Mouse (Mus musculus) MEL (cell line): ENCODE measurements at regions not wholly inside any gene's neighbourhood (a gene's known extent, or its start where the extent isn't known, plus 50 kb on each side); places are given as distances from the start of the nearest gene placed in this dataset.

Source experiments
- DNase-seq: peaks from one replicate; pipeline ENCODE4 v3.0.0; 2011; ENCODE audit warnings: low read depth, low spot score
- H3K27ac ChIP-seq: 2 replicates; pipeline ENCODE4 v1.5.1; 2012; ENCODE audit warnings: low read depth, mild to moderate bottlenecking, control low read depth, low read length, moderate library complexity; ENCODE audit not compliant: control insufficient read depth
- H3K27me3 ChIP-seq, 2 experiments: fragments of 150-350 bp in 1 of 2; sonication (generic) in 1 of 2; 2 replicates each; pipeline ENCODE4 v1.6.1; 2012; ENCODE audit warnings: low read length in 2 of 2, mild to moderate bottlenecking in 2 of 2, improper control_type of control experiment in 1 of 2, moderate library complexity in 1 of 2; ENCODE audit not compliant: insufficient read depth in 2 of 2, control insufficient read depth in 1 of 2
- H3K36me3 ChIP-seq, 2 experiments: 2 replicates each; pipeline ENCODE4 v1.6.1; 2012 to 2014; ENCODE audit warnings: low read length in 2 of 2, improper control_type of control experiment in 1 of 2, inconsistent platforms in 1 of 2, mild to moderate bottlenecking in 1 of 2; ENCODE audit not compliant: insufficient read depth in 2 of 2, control insufficient read depth in 1 of 2
- H3K4me1 ChIP-seq, 2 experiments: fragments of 150-350 bp in 1 of 2; sonication (generic) in 1 of 2; 2 replicates each; pipeline ENCODE4 v1.6.1; 2012; ENCODE audit warnings: low read length in 2 of 2, improper control_type of control experiment in 1 of 2, mild to moderate bottlenecking in 1 of 2; ENCODE audit not compliant: insufficient read depth in 2 of 2, control insufficient read depth in 1 of 2
- H3K4me3 ChIP-seq, 2 experiments: fragments of 150-350 bp in 1 of 2; sonication (generic) in 1 of 2; 2 replicates each; pipeline ENCODE4 v1.5.1; 2012; ENCODE audit warnings: low read depth in 2 of 2, low read length in 2 of 2, mild to moderate bottlenecking in 2 of 2, moderate library complexity in 2 of 2, control low read depth in 1 of 2, improper control_type of control experiment in 1 of 2; ENCODE audit not compliant: control insufficient read depth in 1 of 2, insufficient read depth in 1 of 2
- H3K79me2 ChIP-seq: 2 replicates; pipeline ENCODE4 v1.6.1; 2012; ENCODE audit warnings: mild to moderate bottlenecking, low read length, moderate library complexity; ENCODE audit not compliant: control insufficient read depth, poor library complexity, insufficient read depth
- H3K9ac ChIP-seq: 2 replicates; pipeline ENCODE4 v1.6.1; 2012; ENCODE audit warnings: low read depth, mild to moderate bottlenecking, control low read depth, low read length, moderate library complexity; ENCODE audit not compliant: control insufficient read depth, poor library complexity, severe bottlenecking
- H3K9me3 ChIP-seq: fragments of 150-350 bp; sonication (generic); replicated peaks from 2 replicates; pipeline ENCODE4 v1.6.1; 2012; ENCODE audit warnings: mild to moderate bottlenecking, low read length, improper control_type of control experiment, moderate library complexity; ENCODE audit not compliant: insufficient read depth
- CHD1 ChIP-seq: IDR thresholded peaks from 2 replicates; pipeline ENCODE4 v1.6.1; 2012; ENCODE audit warnings: low read depth, mild to moderate bottlenecking, inconsistent platforms, low read length, improper control_type of control experiment
- CHD2 ChIP-seq: IDR thresholded peaks from 2 replicates; pipeline ENCODE4 v1.6.1; 2011; ENCODE audit warnings: low read length, improper control_type of control experiment
- CTCF ChIP-seq, 3 experiments: IDR thresholded peaks in 2 of 3; conservative IDR thresholded peaks in 1 of 3; 2 replicates each; pipeline ENCODE4 v1.5.1; 2011 to 2012; ENCODE audit warnings: low read length in 3 of 3, low read depth in 2 of 3, mild to moderate bottlenecking in 2 of 3, improper control_type of control experiment in 1 of 3, inconsistent platforms in 1 of 3, mixed read lengths in 1 of 3, moderate library complexity in 1 of 3; ENCODE audit not compliant: control insufficient read depth in 1 of 3, insufficient read depth in 1 of 3, poor library complexity in 1 of 3, severe bottlenecking in 1 of 3
- E2F4 ChIP-seq: IDR thresholded peaks from 2 replicates; pipeline ENCODE4 v1.6.1; 2011; ENCODE audit warnings: low read depth, low read length, improper control_type of control experiment, borderline replicate concordance
- ELF1 ChIP-seq: IDR thresholded peaks from 2 replicates; pipeline ENCODE4 v1.6.1; 2014; ENCODE audit warnings: low read depth, mild to moderate bottlenecking, inconsistent platforms, low read length, improper control_type of control experiment, moderate library complexity
- ETS1 ChIP-seq: IDR thresholded peaks from 2 replicates; pipeline ENCODE4 v1.6.1; 2012; ENCODE audit warnings: low read depth, mild to moderate bottlenecking, inconsistent platforms, low read length, improper control_type of control experiment, moderate library complexity
- JUND ChIP-seq: IDR thresholded peaks from 2 replicates; pipeline ENCODE4 v1.6.1; 2011; ENCODE audit warnings: low read depth, mild to moderate bottlenecking, improper control_type of control experiment, low read length
- KAT2A ChIP-seq: conservative IDR thresholded peaks from 2 replicates; pipeline ENCODE4 v1.6.1; 2012; ENCODE audit warnings: low read depth, low read length, improper control_type of control experiment, inconsistent platforms
- MAFK ChIP-seq: IDR thresholded peaks from 2 replicates; pipeline ENCODE4 v1.6.1; 2011; ENCODE audit warnings: low read depth, mild to moderate bottlenecking, low read length, improper control_type of control experiment, borderline replicate concordance
- MEF2A ChIP-seq: IDR thresholded peaks from 2 replicates; pipeline ENCODE4 v1.6.1; 2014; ENCODE audit warnings: low read depth, mild to moderate bottlenecking, inconsistent platforms, low read length, improper control_type of control experiment; ENCODE audit not compliant: poor library complexity, insufficient replicate concordance, severe bottlenecking; ENCODE audit errors: extremely low read depth
- MXI1 ChIP-seq: IDR thresholded peaks from 2 replicates; pipeline ENCODE4 v1.6.1; 2011; ENCODE audit warnings: mild to moderate bottlenecking, low read depth, low read length, improper control_type of control experiment
- MYB ChIP-seq: IDR thresholded peaks from 2 replicates; pipeline ENCODE4 v1.6.1; 2011; ENCODE audit warnings: mild to moderate bottlenecking, low read depth, low read length, improper control_type of control experiment
- MYC ChIP-seq: IDR thresholded peaks from 2 replicates; pipeline ENCODE4 v1.6.1; 2011; ENCODE audit warnings: low read depth, mild to moderate bottlenecking, low read length, improper control_type of control experiment, moderate library complexity
- NELFE ChIP-seq: IDR thresholded peaks from 2 replicates; pipeline ENCODE4 v1.6.1; 2011; ENCODE audit warnings: low read depth, low read length, improper control_type of control experiment
- RCOR1 ChIP-seq: IDR thresholded peaks from 2 replicates; pipeline ENCODE4 v1.6.1; 2012; ENCODE audit warnings: low read depth, mild to moderate bottlenecking, inconsistent platforms, low read length, improper control_type of control experiment
- SMC3 ChIP-seq: IDR thresholded peaks from 2 replicates; pipeline ENCODE4 v1.6.1; 2011; ENCODE audit warnings: low read depth, low read length, improper control_type of control experiment
- TAL1 ChIP-seq: IDR thresholded peaks from 2 replicates; pipeline ENCODE4 v1.6.1; 2012; ENCODE audit warnings: mild to moderate bottlenecking, inconsistent platforms, low read length, moderate library complexity, mixed read lengths
- TBP ChIP-seq: IDR thresholded peaks from 2 replicates; pipeline ENCODE4 v1.8.0; 2011; ENCODE audit warnings: low read depth, low read length, improper control_type of control experiment
- UBTF ChIP-seq: IDR thresholded peaks from 2 replicates; pipeline ENCODE4 v1.6.1; 2012; ENCODE audit warnings: low read depth, mild to moderate bottlenecking, inconsistent platforms, low read length, improper control_type of control experiment, moderate library complexity, borderline replicate concordance; ENCODE audit not compliant: insufficient read depth
- USF1 ChIP-seq: IDR thresholded peaks from 2 replicates; pipeline ENCODE4 v1.6.1; 2014; ENCODE audit warnings: low read depth, mild to moderate bottlenecking, inconsistent platforms, low read length, improper control_type of control experiment, moderate library complexity
- USF2 ChIP-seq, 2 experiments: IDR thresholded peaks; 2 replicates each; pipeline ENCODE4 v1.6.1; 2011 to 2012; ENCODE audit warnings: improper control_type of control experiment in 2 of 2, low read length in 2 of 2, borderline replicate concordance in 1 of 2, inconsistent platforms in 1 of 2, low read depth in 1 of 2, mild to moderate bottlenecking in 1 of 2; ENCODE audit not compliant: insufficient read depth in 1 of 2
- ZC3H11A ChIP-seq: IDR thresholded peaks from 2 replicates; pipeline ENCODE4 v1.6.1; 2012; ENCODE audit warnings: low read depth, mild to moderate bottlenecking, inconsistent platforms, low read length, improper control_type of control experiment
- ZMIZ1 ChIP-seq: IDR thresholded peaks from 2 replicates; pipeline ENCODE4 v1.6.1; 2012; ENCODE audit warnings: low read depth, mild to moderate bottlenecking, inconsistent platforms, low read length, improper control_type of control experiment, moderate library complexity
- ZNF384 ChIP-seq: IDR thresholded peaks from 2 replicates; pipeline ENCODE4 v1.6.1; 2012; ENCODE audit warnings: low read depth, mild to moderate bottlenecking, inconsistent platforms, low read length, improper control_type of control experiment

GRCm38 (mm10) chr2:116942321-116942791 lies 63.9 kb downstream of the Tmco5 start:
- H3K9ac ChIP-seq: no peak overlapping the region
- peaks cover 0 to 6% of the 10 kb centered on the region in 2 experiments; a peak in 1 of 4 replicates for H3K4me1 ChIP-seq
- H3K9me3 ChIP-seq: no peaks in the 10 kb centered on the region
- H3K27ac ChIP-seq: 0 out of 2 replicates have a peak overlapping the region, but pooled peaks have one; percentile 12
- TF ChIP-seq SMC3 (no peak), USF2 (IDR thresholded peaks at IDR 0.05; ENCODE audit: borderline replicate concordance in 1 of 2, insufficient read depth in 1 of 2, low read depth in 1 of 2, low read length in 2 of 2) (no peak), MYB (no peak), MAFK (no peak), KAT2A (no peak), NELFE (no peak), MXI1 (no peak), ETS1 (no peak), ZNF384 (no peak), E2F4 (no peak), MYC (no peak), ZC3H11A (no peak), CHD2 (no peak), ELF1 (no peak), ZMIZ1 (no peak), USF1 (no peak)
- H3K4me3 ChIP-seq: no peak overlapping the region
- H3K79me2 ChIP-seq: no peaks in the 10 kb centered on the region
- no peaks in the 10 kb centered on the region for H3K27me3 ChIP-seq
- peak; percentile 34 for DNase-seq
- no peaks in the 10 kb centered on the region; a peak in 1 of 4 replicates for H3K36me3 ChIP-seq

DNA sequence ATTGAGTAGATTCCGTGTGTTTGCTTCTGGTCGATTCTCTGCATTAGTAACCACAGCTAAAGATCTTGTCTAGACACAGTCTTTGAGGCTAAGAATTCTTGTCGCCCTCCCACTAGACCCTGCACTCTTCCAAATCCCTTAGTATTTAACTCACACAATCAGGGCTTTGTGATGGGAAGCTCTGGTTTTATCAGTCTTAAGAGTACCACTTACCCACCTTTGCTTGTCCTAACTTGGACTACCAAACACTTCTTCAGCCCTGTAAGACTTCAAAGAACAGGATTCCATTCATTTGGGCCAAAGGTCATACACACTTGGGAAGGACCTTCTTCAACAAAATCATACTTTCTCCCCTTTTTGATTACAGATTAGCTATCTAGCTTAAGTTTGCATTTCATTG lies 70.0 kb downstream of the Tmco5 start:
- TF ChIP-seq MAFK (no peak), RCOR1 (no peak), ETS1 (no peak), ZNF384 (no peak), JUND (no peak), CTCF (IDR thresholded peaks at IDR 0.05 in 2 of 3, conservative IDR thresholded peaks at IDR 0.05 in 1 of 3; ENCODE audit: control insufficient read depth in 1 of 3, insufficient read depth in 1 of 3, low read depth in 2 of 3, low read length in 3 of 3, poor library complexity in 1 of 3, severe bottlenecking in 1 of 3) (no peak), TAL1 (no peak), ZC3H11A (no peak), UBTF (no peak), MEF2A (no peak), MYC (no peak), TBP (no peak), CHD1 (no peak), USF1 (no peak)
- TF ChIP-seq, all 39 proteins: peak for 0
- H3K27me3 ChIP-seq: no peaks in the 10 kb centered on the region; a peak in 1 of 4 replicates
- no peak overlapping the region for H3K27ac ChIP-seq
- H3K9ac ChIP-seq: no peak overlapping the region
- no peaks in the 10 kb centered on the region for H3K9me3 ChIP-seq
- H3K79me2 ChIP-seq: no peaks in the 10 kb centered on the region
- DNase-seq: no peak
- no peaks in the 10 kb centered on the region for H3K36me3 ChIP-seq
- H3K4me3 ChIP-seq: no peak overlapping the region
- H3K4me1 ChIP-seq: no peaks in the 10 kb centered on the region
